Mouse (Mus musculus) lung, postnatal 10 days (tissue): Measurements from ENCODE around the gene Ppil6.
A peak's percentile ranks its signal among the peaks of the same experiment; 100 is the strongest.

Experiments used
- DNase-seq: peaks from one replicate; pipeline ENCODE4 v3.0.0; 2021

Ppil6 gene

DNA sequence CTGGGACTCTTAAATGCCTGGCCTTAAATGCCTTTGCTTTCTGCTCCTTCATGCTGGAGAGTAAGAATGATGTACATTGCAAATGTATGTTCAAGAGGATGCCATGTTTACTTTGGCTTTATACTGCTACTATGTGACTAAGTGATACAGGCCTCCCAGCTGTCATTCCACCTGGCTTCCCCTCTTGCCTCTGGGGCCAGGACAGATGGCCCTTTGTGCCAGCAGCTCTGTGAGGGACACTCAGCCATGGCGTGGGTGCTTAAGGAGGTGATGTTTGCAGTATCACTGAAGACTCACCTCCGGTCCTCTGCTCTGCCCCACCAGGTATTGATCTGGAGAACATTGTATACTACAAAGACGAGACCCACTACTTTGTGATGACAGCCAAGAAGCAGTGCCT is 10.3 kb upstream of the Ppil6 start:
- DNase-seq: no peak

GRCm38 (mm10) chr10:41480938-41481880 is 9.0 kb upstream of the Ppil6 start:
- DNase-seq: no peak

DNA sequence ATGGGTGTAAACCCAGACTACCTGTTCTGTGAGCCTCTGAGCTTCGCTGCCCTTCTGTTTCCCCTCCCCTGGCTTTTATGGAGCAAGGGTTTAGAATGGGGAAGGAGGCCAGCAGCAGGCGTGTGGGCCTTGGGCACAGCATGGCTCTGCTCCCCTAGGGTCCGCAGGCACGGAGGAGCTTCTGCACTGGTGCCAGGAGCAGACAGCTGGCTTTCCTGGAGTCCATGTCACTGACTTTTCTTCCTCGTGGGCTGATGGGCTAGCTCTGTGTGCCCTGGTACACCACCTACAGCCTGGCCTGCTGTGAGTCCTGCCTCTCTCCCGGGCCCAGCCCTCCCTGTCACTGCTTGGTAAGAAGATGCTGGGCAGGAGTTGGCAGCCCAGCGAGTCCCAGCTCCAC is 7.8 kb upstream of the Ppil6 start:
- no peak for DNase-seq

GRCm38 (mm10) chr10:41485778-41486177 is 4.5 kb upstream of the Ppil6 start:
- no peak for DNase-seq

- DNase-seq: no peak
Observed at GRCm38 (mm10) chr10:41486506-41487170, 3.6 kb upstream of the Ppil6 start.

DNA sequence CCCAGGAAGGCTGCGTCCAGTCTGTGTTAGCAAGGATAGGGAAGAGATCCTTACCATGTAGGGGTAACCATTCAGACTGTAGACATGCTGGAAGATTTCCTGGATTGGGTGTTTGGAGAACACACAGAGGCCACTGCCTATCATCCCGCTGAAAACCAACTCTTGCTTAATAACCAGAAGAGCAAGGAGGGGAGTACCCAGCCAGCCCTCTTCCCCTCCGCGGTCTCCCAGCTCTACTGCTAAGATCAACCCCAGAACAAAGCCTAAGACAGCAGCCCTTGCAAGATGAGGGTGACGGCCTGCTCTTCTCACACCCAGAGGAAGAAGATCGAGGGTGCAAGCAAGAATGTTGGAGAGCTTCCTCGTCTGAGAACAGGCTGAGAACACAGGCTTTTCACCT is 1.4 kb upstream of the Ppil6 start:
- no peak for DNase-seq

DNA sequence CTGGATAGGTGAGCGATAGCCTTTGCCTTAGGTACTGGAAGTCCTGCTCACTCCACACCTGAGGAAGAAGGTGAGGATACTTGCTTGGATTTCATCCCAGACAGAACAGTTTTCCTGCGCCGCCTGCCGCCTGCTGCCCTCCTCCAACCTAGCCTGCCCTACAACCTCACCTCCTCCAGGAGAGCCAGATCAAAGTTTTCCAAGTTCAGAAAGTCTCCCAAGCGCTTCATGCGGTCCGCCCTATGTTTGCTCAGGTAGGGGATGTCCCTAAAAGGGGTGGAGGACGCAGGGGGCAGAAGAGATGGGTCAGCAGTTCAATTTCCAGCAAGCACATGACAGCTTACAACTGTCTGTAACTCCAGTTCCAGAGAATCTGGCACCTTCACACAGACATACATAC is 945 bp upstream of the Ppil6 start:
- DNase-seq: no peak

DNA sequence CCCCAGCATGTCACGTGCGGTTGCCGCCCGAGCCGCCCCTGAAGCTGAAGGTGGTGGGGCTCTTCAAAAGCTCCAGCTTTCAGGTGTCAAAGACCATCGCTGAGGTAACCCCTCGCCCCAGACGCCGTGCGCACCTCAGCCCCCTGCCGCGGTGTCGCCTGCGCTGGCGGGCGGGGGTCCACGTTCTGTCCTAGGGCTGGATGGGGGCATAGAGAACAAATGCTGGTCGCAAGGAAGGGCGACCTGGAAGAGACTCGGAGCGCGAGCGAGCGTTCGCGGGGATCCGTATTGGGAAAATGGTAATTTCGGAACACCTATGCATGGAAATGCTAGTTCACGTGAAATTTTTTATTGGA is 257 bp downstream of the Ppil6 start:
- no peak for DNase-seq

GRCm38 (mm10) chr10:41491111-41491510 is 872 bp downstream of the Ppil6 start:
- no peak for DNase-seq

DNA sequence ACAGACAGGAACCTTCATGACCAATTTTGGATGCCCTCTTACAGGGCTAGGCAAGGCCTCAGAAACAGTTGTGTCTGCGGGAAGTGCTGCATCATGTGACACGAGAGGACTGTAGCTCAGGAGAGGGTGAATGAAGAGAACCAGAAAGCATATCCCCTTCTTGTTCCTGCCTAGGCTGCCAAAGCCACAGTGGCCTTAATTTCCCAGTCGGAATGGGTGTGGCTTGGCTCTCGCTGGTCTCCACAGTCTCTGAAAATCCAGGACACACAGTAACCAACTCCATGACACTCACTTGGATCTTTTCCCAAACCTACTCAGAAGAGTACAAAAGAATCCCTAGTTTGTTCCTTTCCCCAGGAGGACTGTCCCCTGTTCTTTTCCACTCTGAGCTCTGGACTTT is 10.7 kb downstream of the Ppil6 start:
- DNase-seq: peak; percentile 69

- DNase-seq: no peak
Observed at GRCm38 (mm10) chr10:41504996-41505395, 14.8 kb downstream of the Ppil6 start.

DNA sequence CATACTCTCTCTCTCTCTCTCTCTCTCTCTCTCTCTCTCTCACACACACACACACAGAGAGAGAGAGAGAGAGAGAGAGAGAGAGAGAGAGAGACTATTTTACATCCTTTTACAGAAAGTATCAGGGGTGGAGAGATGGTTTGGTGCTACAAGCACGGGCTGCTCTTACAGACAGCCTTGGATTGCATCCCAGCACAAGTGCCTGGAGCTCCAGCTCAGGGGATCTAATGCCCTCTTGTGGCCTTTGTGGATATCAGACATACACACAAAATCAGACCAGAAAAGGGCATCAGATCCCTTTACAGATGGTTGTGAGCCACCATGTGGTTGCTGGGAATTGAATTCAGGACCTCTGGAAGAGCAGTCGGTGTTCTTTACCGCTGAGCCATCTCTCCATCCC is 15.2 kb downstream of the Ppil6 start:
- DNase-seq: peak; percentile 86

- peak; percentile 48 for DNase-seq
Observed at GRCm38 (mm10) chr10:41509160-41509559, 18.9 kb downstream of the Ppil6 start.

- DNase-seq: no peak
Observed at GRCm38 (mm10) chr10:41514301-41514700, 24.1 kb downstream of the Ppil6 start.

DNA sequence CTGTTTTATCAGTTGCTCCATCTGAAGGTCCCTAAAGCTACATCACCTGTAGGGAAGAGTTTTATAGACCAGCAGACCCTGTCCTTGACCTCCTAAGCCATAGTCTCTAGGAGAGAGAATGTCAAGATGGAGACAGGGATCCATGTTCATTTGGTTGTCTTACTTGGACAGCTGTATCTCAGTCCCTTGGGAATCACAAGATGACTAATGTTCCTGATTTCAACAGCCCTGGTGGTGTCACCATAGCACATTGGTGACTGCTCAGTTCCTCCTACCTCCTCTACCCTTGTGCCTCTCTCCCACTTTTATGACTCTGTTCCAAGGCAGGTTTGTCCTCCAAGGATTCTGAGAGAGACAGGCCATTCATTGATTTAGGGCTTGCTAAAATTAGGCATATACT is 24.7 kb downstream of the Ppil6 start:
- no peak for DNase-seq

DNA sequence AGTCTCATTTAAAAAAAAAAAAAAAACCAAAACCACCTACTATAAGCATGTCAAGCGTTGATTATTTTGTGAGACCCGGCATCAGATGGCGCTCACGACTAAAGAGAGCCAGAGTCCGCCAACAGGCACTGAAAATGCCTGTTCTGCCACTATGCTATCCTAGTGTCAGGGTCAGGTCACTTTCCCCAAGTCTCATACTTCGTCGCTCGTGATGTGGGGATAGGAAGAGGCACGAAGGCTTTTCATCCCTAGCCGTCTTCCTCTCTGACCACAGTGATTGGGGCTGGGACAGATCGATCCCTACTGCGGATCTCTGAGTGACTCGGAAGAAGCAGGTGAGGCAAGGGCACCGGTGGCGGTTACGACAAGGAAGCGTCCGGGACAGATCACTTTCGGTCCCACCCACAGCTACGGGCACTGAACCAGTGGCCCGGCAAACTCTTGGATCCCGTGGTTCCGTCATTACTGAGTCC is 28.3 kb downstream of the Ppil6 start:
- peak; percentile 86 for DNase-seq

GRCm38 (mm10) chr10:41518981-41519618 is 28.9 kb downstream of the Ppil6 start, which contains the start of gene Cd164:
Gene Cd164 (plus strand): TSS chr10:41519414.
- peak; percentile 92 for DNase-seq

DNA sequence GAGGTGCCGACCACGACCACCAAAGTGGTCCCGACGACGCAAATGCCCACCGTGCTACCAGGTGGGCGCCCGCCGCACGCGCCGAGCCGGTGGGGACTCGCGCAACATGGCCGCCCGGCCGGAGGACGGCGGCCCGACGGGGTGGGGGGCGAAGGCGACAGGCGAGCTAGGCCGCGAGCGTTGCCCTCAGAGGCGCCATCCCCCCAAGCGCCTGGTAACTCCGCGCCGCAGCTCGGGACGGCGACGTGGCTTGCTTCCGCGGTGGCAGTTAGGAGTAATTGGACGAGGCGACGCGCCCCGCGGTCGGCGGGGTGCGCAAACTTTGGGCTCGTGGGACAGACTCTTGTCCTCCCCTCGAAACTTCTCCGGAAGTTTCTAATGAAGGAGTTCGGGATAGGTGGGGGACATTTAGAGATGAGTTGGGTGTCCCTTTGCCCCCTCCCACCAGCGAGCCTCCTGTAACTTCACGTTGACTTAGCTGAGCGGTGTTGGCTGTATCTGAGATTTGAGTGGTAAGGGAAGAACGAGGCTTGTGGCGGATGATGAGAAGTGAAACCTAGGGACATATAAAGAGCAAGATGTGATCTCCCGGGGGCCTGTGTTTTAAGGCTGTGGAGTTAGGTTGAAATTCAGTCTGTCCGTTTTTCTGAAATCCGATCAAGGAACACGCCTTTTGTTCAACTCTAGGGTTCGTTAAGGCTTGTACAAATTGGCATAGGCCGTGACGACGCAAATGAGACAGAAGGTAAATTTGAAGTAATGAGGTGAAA is 29.6 kb downstream of the Ppil6 start:
- peak; percentile 71 for DNase-seq

DNA sequence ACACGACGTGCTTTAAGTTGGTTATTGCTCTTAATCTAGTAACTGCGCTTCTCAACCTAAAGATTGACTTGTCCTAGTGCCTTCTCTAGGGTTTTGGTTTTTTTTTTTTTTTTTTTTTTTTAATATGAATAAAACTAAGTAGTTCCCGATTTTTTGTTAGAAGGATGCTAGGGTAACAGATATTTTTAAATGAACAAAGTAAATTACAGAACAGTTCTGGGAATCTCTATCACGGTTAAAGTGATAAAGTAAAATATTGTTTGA is 30.1 kb downstream of the Ppil6 start:
- DNase-seq: no peak

GRCm38 (mm10) chr10:41523386-41523785 is 33.1 kb downstream of the Ppil6 start:
- DNase-seq: no peak

GRCm38 (mm10) chr10:41525696-41526095 is 35.5 kb downstream of the Ppil6 start:
- DNase-seq: no peak

- DNase-seq: no peak
Observed at GRCm38 (mm10) chr10:41529972-41530371, 39.7 kb downstream of the Ppil6 start.

DNA sequence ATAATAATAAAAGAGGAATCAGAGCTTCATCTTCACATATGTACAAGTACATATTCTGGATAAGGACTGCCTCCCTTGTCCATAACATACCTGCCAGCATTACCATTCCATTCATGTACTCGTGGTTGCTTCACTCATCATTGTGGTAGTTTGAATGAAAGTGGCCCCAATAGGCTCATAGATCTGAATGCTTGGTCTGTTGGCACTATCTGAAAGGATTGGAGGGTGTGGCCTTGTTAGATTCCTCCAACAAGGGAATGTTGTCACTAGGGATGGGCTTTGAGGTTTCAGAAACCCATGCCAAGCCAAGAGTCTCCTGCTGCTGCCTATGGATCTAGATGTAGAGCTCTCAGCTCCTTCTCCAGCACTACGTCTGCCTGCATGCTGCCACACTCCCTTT is 45.8 kb downstream of the Ppil6 start:
- DNase-seq: no peak
